Mouse (Mus musculus): ENCODE results near the gene Krtap9-1.
"Not testable (repeated sequence)": the region's sequence is repeated elsewhere in the genome, so short reads cannot be mapped to it uniquely, and the experiment has no call there.

- not testable (repeated sequence) for TF ChIP-seq CTCF (IDR thresholded peaks at IDR 0.05; ENCODE audit: low read depth, low read length); POLR2A (IDR thresholded peaks at IDR 0.05; ENCODE audit: borderline replicate concordance, low read depth, low read length)
Measured at GRCm38 (mm10) chr11:99878887-99879286, 5.7 kb downstream of the Krtap9-1 start, which contains the start of gene Gm11567.
